8 mouse cellular contexts compared by ENCODE assay signal in genomic region chr9:100544948-100545714, GRCm38 (mm10). TPM values are rescaled to one million over a fixed set of nuclear protein-coding genes. Genes with fewer than 3 reads are reported as not detected.
DNase-seq lines count a peak whose midpoint lies in the region; ATAC-seq and TF ChIP-seq lines count a peak whose summit lies in the region.

No protein-coding gene starts in this region.

- WGBS in cerebellum, adult 2 months = under 1% methylated on average over 38 of the region's 38 CpGs

- no peaks in the 10 kb centered on the region; the same call in 1 of the 2 replicates for H3K4me1 ChIP-seq in cerebellum, adult 2 months (ENCODE audit: control insufficient read depth, insufficient read depth, low read length)

- H3K4me3 ChIP-seq in cerebellum, adult 2 months (replicated peaks; ENCODE audit: insufficient read depth, low read depth, low read length) = peak overlapping the region; percentile 90

- H3K27me3 ChIP-seq in cerebellum, adult 2 months (ENCODE audit: control insufficient read depth, insufficient read depth, low read length) = no peaks in the 10 kb centered on the region

- no peak for TF ChIP-seq POLR2A in cerebellum, adult 2 months (IDR thresholded peaks at IDR 0.05; ENCODE audit: borderline replicate concordance, insufficient read depth, low read length)

- peak overlapping the region; percentile 55 for H3K27ac ChIP-seq in cerebellum, adult 2 months (ENCODE audit: insufficient read depth, low read length)

- no peak for TF ChIP-seq CTCF in cerebellum, adult 2 months (IDR thresholded peaks at IDR 0.05; ENCODE audit: borderline replicate concordance, insufficient read depth, low read depth, low read length)

- DNase-seq in cerebellum, adult 2 months = no peak
- DNase-seq in cerebellum, adult 9-10 months = no peak
- DNase-seq in urinary bladder, postnatal 10 days (ENCODE audit: low spot score) = peak; percentile 16
- no peak for DNase-seq in urinary bladder, adult 18-20 months (ENCODE audit: low spot score in 2 of 2)
- DNase-seq in lung, postnatal 25 days (ENCODE audit: low spot score) = peak; percentile 69
- peak; percentile 62 for DNase-seq in thymus, postnatal 0 days (ENCODE audit: low spot score)
- no peak for DNase-seq in ovary, postnatal 36 days (ENCODE audit: low spot score)

- peak; percentile 3 to 9; a peak in 2 of 4 replicates for ATAC-seq in hematopoietic stem cell, adult 5-6 weeks (replicated peaks in 1 of 2; ENCODE audit: insufficient read depth in 1 of 2, low FRiP score in 2 of 2, low TSS enrichment in 1 of 2, low read depth in 1 of 2, poor library complexity in 2 of 2, severe bottlenecking in 2 of 2)

RNA-seq across cellular contexts. Expression of gene Nck1, which starts 0.8 kb away (rescaled TPM):
- 50.8 and 53.3 TPM in 2 replicates for polyA plus RNA-seq in cerebellum, adult 2 months (2012; rRNA removed)
- total RNA-seq in hematopoietic stem cell, adult 5-6 weeks (2017) = 42.5 and 78.9 TPM in 2 replicates
- polyA plus RNA-seq in thymus, postnatal 0 days (2015; fragmentation: Nextera tagmentation; extraction: Ambion mirVana) = 116 and 118 TPM in 2 replicates

RNA-seq across cellular contexts. Expression of gene Slc35g2, which starts 25.8 kb away (rescaled TPM):
- polyA plus RNA-seq in cerebellum, adult 2 months (2012; rRNA removed) = 39.1 and 40.2 TPM in 2 replicates
- not detected in 2 replicates for total RNA-seq in hematopoietic stem cell, adult 5-6 weeks (2017)
- polyA plus RNA-seq in thymus, postnatal 0 days (2015; fragmentation: Nextera tagmentation; extraction: Ambion mirVana) = 0.86 and 1.2 TPM in 2 replicates

RNA-seq across cellular contexts. Expression of gene Stag1, which starts 52.5 kb away (rescaled TPM):
- 32.0 and 35.0 TPM in 2 replicates for polyA plus RNA-seq in cerebellum, adult 2 months (2012; rRNA removed)
- 105 and 115 TPM in 2 replicates for total RNA-seq in hematopoietic stem cell, adult 5-6 weeks (2017)
- polyA plus RNA-seq in thymus, postnatal 0 days (2015; fragmentation: Nextera tagmentation; extraction: Ambion mirVana) = 72.9 and 82.1 TPM in 2 replicates

RNA-seq across cellular contexts. Expression of gene Il20rb, which starts 58.5 kb away (rescaled TPM):
- polyA plus RNA-seq in cerebellum, adult 2 months (2012; rRNA removed) = 76.5 and 79.5 TPM in 2 replicates
- total RNA-seq in hematopoietic stem cell, adult 5-6 weeks (2017) = 0.88 and 1.2 TPM in 2 replicates
- polyA plus RNA-seq in thymus, postnatal 0 days (2015; fragmentation: Nextera tagmentation; extraction: Ambion mirVana) = 9.2 and 9.7 TPM in 2 replicates

Comparison
In these comparisons a context has a peak if more than half of its experiments do, and no peak if none do; other contexts are left out.
1. DNase-seq: peak in urinary bladder, postnatal 10 days (single experiment), lung, postnatal 25 days (single experiment) and thymus, postnatal 0 days (single experiment); none in cerebellum, adult 2 months (0 of 2), cerebellum, adult 9-10 months (single experiment), urinary bladder, adult 18-20 months (0 of 2) and ovary, postnatal 36 days (single experiment).
2. RNA of gene Slc35g2, which starts 25.8 kb away (polyA plus RNA-seq): 39.1 to 40.2 TPM in cerebellum, adult 2 months; 0.86 to 1.2 TPM in thymus, postnatal 0 days; every median in the first group is over 10 times any median in the second.